20 mouse cellular contexts compared by ENCODE assay signal in the genomic region with DNA sequence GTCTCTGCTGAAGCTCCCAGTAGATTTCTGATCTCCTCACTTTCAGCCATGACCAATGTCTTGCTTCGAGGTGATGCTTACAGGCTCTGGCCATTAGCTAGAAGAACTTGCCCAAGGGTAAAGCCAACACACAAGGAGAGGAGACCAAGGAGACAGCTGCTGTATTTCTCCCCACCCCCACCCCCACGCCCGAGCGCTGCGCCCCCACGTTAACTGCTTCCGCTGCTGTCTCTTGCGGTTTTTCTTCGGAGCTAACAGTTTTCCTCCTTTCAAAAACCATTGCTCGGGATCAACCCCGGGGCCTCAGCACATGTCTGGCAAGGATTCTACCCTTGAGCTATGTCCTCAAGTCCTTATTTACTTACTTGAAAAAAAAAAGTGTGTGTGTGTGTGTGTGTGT. TPM values are rescaled to one million over a fixed set of nuclear protein-coding genes. Genes with fewer than 3 reads are reported as not detected.
DNase-seq lines count a peak whose midpoint lies in the region; ATAC-seq lines count a peak whose summit lies in the region.
"Had no signal": no experiment of that assay in that cellular context is flagged by ENCODE, and none has a peak within 500 bp of the region (broad histone marks: within the 10 kb centered on the region; RNA-seq: fewer than 3 reads in every experiment).

No protein-coding gene starts in this region.

- 81% methylated on average over 11 of the region's 11 CpGs for WGBS in hindbrain, embryonic 13.5 days
- WGBS in hindbrain, embryonic 14.5 days, result 87% methylated on average over 11 of the region's 11 CpGs
- WGBS in midbrain, embryonic 10.5 days, result 83% methylated on average over 11 of the region's 11 CpGs
- WGBS in midbrain, embryonic 11.5 days, result 85% methylated on average over 11 of the region's 11 CpGs

- no peak for DNase-seq in hindbrain, embryonic 14.5 days (ENCODE audit: low spot score)
- no peak for DNase-seq in midbrain, embryonic 10.5 days (ENCODE audit: low spot score)
- DNase-seq in midbrain, embryonic 11.5 days (ENCODE audit: low spot score, missing footprints), result no peak
- peak; percentile 44 for DNase-seq in thymus, postnatal 4 days
- DNase-seq in thymus, postnatal 25 days, result no peak
- peak; percentile 10 for DNase-seq in naive thymus-derived CD4-positive, alpha-beta T cell, adult 2 months (ENCODE audit: low read depth)
- no peak for DNase-seq in adrenal gland, postnatal 4 days (ENCODE audit: low spot score in 2 of 2)
- DNase-seq: adrenal gland, postnatal 10 days; cerebellum, adult 11-12 months; cerebellum, adult 9-11 months; cerebellum, postnatal 36 days; forebrain, postnatal 0 days; gastrocnemius, postnatal 14 days; heart, adult 2 months had no signal

- no peaks in the 10 kb centered on the region for H3K36me3 ChIP-seq in hindbrain, embryonic 13.5 days
- H3K36me3 ChIP-seq in hindbrain, embryonic 14.5 days (replicated peaks; ENCODE audit: control insufficient read depth, insufficient read depth), result no peaks in the 10 kb centered on the region
- H3K36me3 ChIP-seq in midbrain, embryonic 10.5 days, result no peaks in the 10 kb centered on the region
- H3K36me3 ChIP-seq in midbrain, embryonic 11.5 days (ENCODE audit: control insufficient read depth, insufficient read depth, low read length), result no peaks in the 10 kb centered on the region
- H3K36me3 ChIP-seq: embryonic facial prominence, embryonic 13.5 days; G1E; heart, embryonic 15.5 days; hindbrain, embryonic 10.5 days had no signal

- H3K4me3 ChIP-seq in hindbrain, embryonic 13.5 days, result no peak overlapping the region
- no peak overlapping the region for H3K4me3 ChIP-seq in hindbrain, embryonic 14.5 days (replicated peaks; ENCODE audit: low read length)
- no peak overlapping the region for H3K4me3 ChIP-seq in midbrain, embryonic 10.5 days
- H3K4me3 ChIP-seq in midbrain, embryonic 11.5 days (ENCODE audit: low read depth, low read length), result no peak overlapping the region
- H3K4me3 ChIP-seq: embryonic facial prominence, embryonic 13.5 days; forebrain, embryonic 13.5 days; heart, adult 2 months; heart, embryonic 15.5 days; hindbrain, embryonic 10.5 days had no signal

- H3K9me3 ChIP-seq in hindbrain, embryonic 13.5 days, result no peaks in the 10 kb centered on the region
- no peaks in the 10 kb centered on the region for H3K9me3 ChIP-seq in hindbrain, embryonic 14.5 days (ENCODE audit: control insufficient read depth, low read length)
- H3K9me3 ChIP-seq in midbrain, embryonic 10.5 days (replicated peaks), result no peaks in the 10 kb centered on the region
- H3K9me3 ChIP-seq in midbrain, embryonic 11.5 days (ENCODE audit: control insufficient read depth, low read length), result no peaks in the 10 kb centered on the region
- H3K9me3 ChIP-seq: embryonic facial prominence, embryonic 13.5 days; forebrain, embryonic 13.5 days; G1E; heart, embryonic 15.5 days; hindbrain, embryonic 10.5 days had no signal

- ATAC-seq in hindbrain, embryonic 13.5 days (ENCODE audit: low FRiP score), result peak; percentile 28; the same call in 1 of the 2 replicates
- no peak for ATAC-seq in hindbrain, embryonic 14.5 days (ENCODE audit: low FRiP score)
- ATAC-seq in midbrain, embryonic 11.5 days (ENCODE audit: low FRiP score), result no peak

- no peak overlapping the region for H3K27ac ChIP-seq in hindbrain, embryonic 13.5 days
- H3K27ac ChIP-seq in hindbrain, embryonic 14.5 days, result no peak overlapping the region
- 0 out of 2 replicates have a peak overlapping the region, but pooled peaks have one; percentile 33 for H3K27ac ChIP-seq in midbrain, embryonic 10.5 days (replicated peaks)
- H3K27ac ChIP-seq in midbrain, embryonic 11.5 days (ENCODE audit: low read depth, low read length), result no peak overlapping the region
- H3K27ac ChIP-seq: embryonic facial prominence, embryonic 13.5 days; forebrain, embryonic 13.5 days; heart, adult 2 months; heart, embryonic 15.5 days; hindbrain, embryonic 10.5 days had no signal

- H3K27me3 ChIP-seq in hindbrain, embryonic 13.5 days, result peaks cover 9% of the 10 kb centered on the region; the same call in 1 of the 2 replicates
- H3K27me3 ChIP-seq in hindbrain, embryonic 14.5 days (ENCODE audit: control insufficient read depth, insufficient read depth, low read length), result no peaks in the 10 kb centered on the region
- no peaks in the 10 kb centered on the region for H3K27me3 ChIP-seq in midbrain, embryonic 10.5 days (ENCODE audit: low read depth, poor library complexity, severe bottlenecking)
- H3K27me3 ChIP-seq in midbrain, embryonic 11.5 days (ENCODE audit: control insufficient read depth, insufficient read depth, low read length), result no peaks in the 10 kb centered on the region
- H3K27me3 ChIP-seq: embryonic facial prominence, embryonic 13.5 days; heart, embryonic 15.5 days had no signal

- no peak overlapping the region for H3K4me2 ChIP-seq in hindbrain, embryonic 13.5 days
- no peak overlapping the region for H3K4me2 ChIP-seq in hindbrain, embryonic 14.5 days (replicated peaks)
- H3K4me2 ChIP-seq in midbrain, embryonic 11.5 days, result no peak overlapping the region
- H3K4me2 ChIP-seq: forebrain, embryonic 13.5 days; heart, embryonic 15.5 days had no signal

- H3K4me1 ChIP-seq in hindbrain, embryonic 13.5 days (replicated peaks), result no peaks in the 10 kb centered on the region
- no peaks in the 10 kb centered on the region for H3K4me1 ChIP-seq in hindbrain, embryonic 14.5 days (replicated peaks; ENCODE audit: control insufficient read depth, insufficient read depth, low read length)
- 0 out of 2 replicates have a peak, but pooled peaks cover 4% of the 10 kb centered on the region for H3K4me1 ChIP-seq in midbrain, embryonic 10.5 days
- no peaks in the 10 kb centered on the region for H3K4me1 ChIP-seq in midbrain, embryonic 11.5 days (ENCODE audit: control insufficient read depth, insufficient read depth, low read length)
- H3K4me1 ChIP-seq: embryonic facial prominence, embryonic 13.5 days; forebrain, embryonic 13.5 days; heart, embryonic 15.5 days had no signal

- no peak overlapping the region for H3K9ac ChIP-seq in hindbrain, embryonic 13.5 days
- no peak overlapping the region for H3K9ac ChIP-seq in hindbrain, embryonic 14.5 days
- no peak overlapping the region for H3K9ac ChIP-seq in midbrain, embryonic 11.5 days (ENCODE audit: low read length)
- H3K9ac ChIP-seq: embryonic facial prominence, embryonic 13.5 days; forebrain, embryonic 13.5 days; forebrain, postnatal 0 days; heart, embryonic 15.5 days had no signal

RNA-seq across cellular contexts. Expression of a gene that starts 19.1 kb away (rescaled TPM):
- polyA plus RNA-seq in hindbrain, embryonic 13.5 days (2015; fragmentation: Nextera tagmentation; extraction: Ambion mirVana), result 7.1 and 7.8 TPM in 2 replicates
- polyA plus RNA-seq in hindbrain, embryonic 14.5 days (2014; fragmentation: Nextera tagmentation; extraction: Ambion mirVana), result 5.8 and 6.3 TPM in 2 replicates
- polyA plus RNA-seq in midbrain, embryonic 10.5 days (2016; fragmentation: Nextera tagmentation; extraction: Ambion mirVana), result 18.7 and 19.4 TPM in 2 replicates
- 8.9 and 10.4 TPM in 2 replicates for polyA plus RNA-seq in midbrain, embryonic 11.5 days (2014; fragmentation: Nextera tagmentation; extraction: Ambion mirVana)
- 10 to 100 TPM; 14.9 to 15.8 TPM for total RNA-seq in adrenal gland, postnatal 4 days (2021)
- polyA plus RNA-seq: G1E had no signal

Comparison
In these comparisons a context has a peak if more than half of its experiments do, and no peak if none do; other contexts are left out.
1. DNase-seq: peak in thymus, postnatal 4 days (single experiment) and naive thymus-derived CD4-positive, alpha-beta T cell, adult 2 months (single experiment); none in hindbrain, embryonic 14.5 days (single experiment), midbrain, embryonic 10.5 days (single experiment), midbrain, embryonic 11.5 days (single experiment), thymus, postnatal 25 days (single experiment) and adrenal gland, postnatal 4 days (0 of 2).